ENCODE assay signal across 27 mouse cellular contexts in the genomic region with DNA sequence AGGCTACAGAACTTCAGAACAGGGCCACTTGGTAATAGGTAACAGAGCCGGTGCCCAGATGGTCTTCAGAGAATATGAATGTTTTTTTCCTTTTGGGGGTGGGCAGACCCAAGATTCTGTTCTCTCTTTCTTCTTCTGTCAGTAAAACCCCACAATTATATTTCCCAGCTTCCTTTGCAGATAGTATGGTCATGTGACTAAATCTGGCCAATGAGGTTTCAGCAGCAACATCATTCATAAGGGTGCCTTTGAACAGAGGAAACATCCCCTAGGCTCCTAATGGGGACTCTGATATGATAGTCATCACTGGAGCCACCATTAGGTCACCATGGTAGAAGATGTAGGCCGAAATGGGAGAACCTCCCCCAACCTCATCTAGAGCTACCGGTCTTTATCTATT. TPM values are rescaled to one million over a fixed set of nuclear protein-coding genes. Genes with fewer than 3 reads are reported as not detected.
"Had no signal": no experiment of that assay in that cellular context is flagged by ENCODE, and none has a peak within 500 bp of the region (broad histone marks: within the 10 kb centered on the region; RNA-seq: fewer than 3 reads in every experiment).

No protein-coding gene starts in this region.

- H3K9me3 ChIP-seq: heart, embryonic 13.5 days; heart, embryonic 15.5 days; hindbrain, embryonic 13.5 days; hindbrain, embryonic 15.5 days; limb, embryonic 13.5 days; limb, embryonic 15.5 days; liver, embryonic 12.5 days had no signal

- H3K4me3 ChIP-seq: heart, adult 2 months; heart, embryonic 13.5 days; heart, embryonic 15.5 days; hindbrain, embryonic 13.5 days; hindbrain, embryonic 15.5 days; limb, embryonic 13.5 days; limb, embryonic 15.5 days; liver, embryonic 12.5 days had no signal

- H3K27ac ChIP-seq: heart, adult 2 months; heart, embryonic 13.5 days; heart, embryonic 15.5 days; hindbrain, embryonic 13.5 days; hindbrain, embryonic 15.5 days; hindbrain, postnatal 0 days; limb, embryonic 13.5 days; limb, embryonic 15.5 days; liver, embryonic 12.5 days; liver, embryonic 14.5 days had no signal

- DNase-seq: gastrocnemius, postnatal 14 days; gastrocnemius, postnatal 36 days; heart, adult 2 months; heart, postnatal 14 days; heart, postnatal 36 days; kidney, adult 11 months; kidney, adult 8-10 months; kidney, postnatal 10 days; kidney, postnatal 25 days; layer of hippocampus, postnatal 36 days; left cerebral cortex, postnatal 4 days had no signal

- H3K36me3 ChIP-seq: heart, embryonic 13.5 days; heart, embryonic 15.5 days; hindbrain, embryonic 13.5 days; hindbrain, embryonic 15.5 days; limb, embryonic 13.5 days; limb, embryonic 15.5 days; liver, embryonic 12.5 days had no signal

- H3K4me1 ChIP-seq: hindbrain, embryonic 15.5 days had no signal

- H3K27me3 ChIP-seq: heart, embryonic 13.5 days had no signal

- H3K9ac ChIP-seq: heart, embryonic 13.5 days; heart, embryonic 15.5 days; hindbrain, embryonic 13.5 days; hindbrain, embryonic 15.5 days; limb, embryonic 13.5 days; limb, embryonic 15.5 days; liver, embryonic 12.5 days; liver, embryonic 14.5 days had no signal

RNA-seq across cellular contexts. Expression of gene Prkag3, which starts 3.8 kb away (rescaled TPM):
- total RNA-seq: hematopoietic stem cell, adult 5-6 weeks; hindbrain, postnatal 0 days; layer of hippocampus, postnatal 36 days; left cerebral cortex, postnatal 10 days; left cerebral cortex, postnatal 25 days; left cerebral cortex, postnatal 4 days had no signal
- polyA plus RNA-seq: hindbrain, embryonic 15.5 days; hindbrain, postnatal 0 days; limb, embryonic 11.5 days; liver, adult 2 months; liver, embryonic 12.5 days; liver, embryonic 14.5 days had no signal

RNA-seq across cellular contexts. Expression of gene Wnt6, which starts 18.9 kb away (rescaled TPM):
- total RNA-seq: hematopoietic stem cell, adult 5-6 weeks; liver, adult 2 months had no signal

RNA-seq across cellular contexts. Expression of gene Wnt10a, which starts 38.5 kb away (rescaled TPM):
- total RNA-seq: gastrocnemius, postnatal 36 days; heart, adult 2 months; heart, postnatal 14 days; heart, postnatal 36 days; hematopoietic stem cell, adult 5-6 weeks; liver, adult 2 months had no signal
- polyA plus RNA-seq: heart, adult 2 months; heart, embryonic 11.5 days; heart, embryonic 13.5 days; heart, embryonic 15.5 days; heart, postnatal 0 days; liver, adult 2 months; liver, embryonic 12.5 days; liver, embryonic 14.5 days had no signal
